Mouse (Mus musculus) small intestine, adult 2 months (tissue): ENCODE data around the gene Mapkbp1. TPM values are rescaled to one million over a fixed set of nuclear protein-coding genes. Genes with fewer than 3 reads are reported as not detected.

Experiments used
- H3K27ac ChIP-seq: fragments of 200-500 bp; 2 replicates; pipeline ENCODE4 v1.5.1; 2012; ENCODE audit warnings: low read depth, low read length, control low read depth, inconsistent platforms; ENCODE audit not compliant: insufficient read depth
- H3K27me3 ChIP-seq: fragments of 200-500 bp; 2 replicates; pipeline ENCODE4 v1.6.1; 2012; ENCODE audit warnings: mild to moderate bottlenecking, moderate library complexity, low read length, inconsistent platforms; ENCODE audit not compliant: control insufficient read depth, insufficient read depth
- H3K36me3 ChIP-seq: fragments of 200-500 bp; 2 replicates; pipeline ENCODE4 v1.6.1; 2012; ENCODE audit warnings: mild to moderate bottlenecking, low read length, control low read depth, inconsistent platforms; ENCODE audit not compliant: control insufficient read depth, insufficient read depth
- H3K4me1 ChIP-seq: fragments of 200-500 bp; 2 replicates; pipeline ENCODE4 v1.6.1; 2012; ENCODE audit warnings: low read length, inconsistent platforms, mixed read lengths; ENCODE audit not compliant: control insufficient read depth, insufficient read depth, insufficient read length
- H3K4me3 ChIP-seq: fragments of 200-500 bp; 2 replicates; pipeline ENCODE4 v1.5.1; 2012; ENCODE audit warnings: low read depth, mild to moderate bottlenecking, control low read depth, inconsistent platforms, low read length, moderate library complexity
- CTCF ChIP-seq: fragments of 200-500 bp; IDR thresholded peaks from 2 replicates; pipeline ENCODE4 v1.5.1; 2012; ENCODE audit warnings: low read depth, mild to moderate bottlenecking, control low read depth, inconsistent platforms, low read length, moderate library complexity, mixed read lengths; ENCODE audit not compliant: insufficient replicate concordance, insufficient read length; ENCODE audit errors: extremely low read depth
- POLR2A ChIP-seq: fragments of 200-500 bp; IDR thresholded peaks from 2 replicates; pipeline ENCODE4 v1.6.1; 2012; ENCODE audit warnings: low read depth, mild to moderate bottlenecking, control low read depth, inconsistent platforms, low read length, moderate library complexity
- WGBS: fragments of 180-500 bp; shearing (Covaris S2); methylation state at CpG from one replicate; pipeline ENCODE4 v1.1.7; 2018; 5-methylcytosine and 5-hydroxymethylcytosine counted together
- polyA plus RNA-seq: library from polyadenylated mRNA; depleted of rRNA; stranded (reverse); fragments of >200 nt; gene quantifications from 2 replicates; pipeline ENCODE4 v1.2.3, GENCODE M21; 2012

The Mapkbp1 gene
- polyA plus RNA-seq, 1 experiment = 15.9 TPM

DNA sequence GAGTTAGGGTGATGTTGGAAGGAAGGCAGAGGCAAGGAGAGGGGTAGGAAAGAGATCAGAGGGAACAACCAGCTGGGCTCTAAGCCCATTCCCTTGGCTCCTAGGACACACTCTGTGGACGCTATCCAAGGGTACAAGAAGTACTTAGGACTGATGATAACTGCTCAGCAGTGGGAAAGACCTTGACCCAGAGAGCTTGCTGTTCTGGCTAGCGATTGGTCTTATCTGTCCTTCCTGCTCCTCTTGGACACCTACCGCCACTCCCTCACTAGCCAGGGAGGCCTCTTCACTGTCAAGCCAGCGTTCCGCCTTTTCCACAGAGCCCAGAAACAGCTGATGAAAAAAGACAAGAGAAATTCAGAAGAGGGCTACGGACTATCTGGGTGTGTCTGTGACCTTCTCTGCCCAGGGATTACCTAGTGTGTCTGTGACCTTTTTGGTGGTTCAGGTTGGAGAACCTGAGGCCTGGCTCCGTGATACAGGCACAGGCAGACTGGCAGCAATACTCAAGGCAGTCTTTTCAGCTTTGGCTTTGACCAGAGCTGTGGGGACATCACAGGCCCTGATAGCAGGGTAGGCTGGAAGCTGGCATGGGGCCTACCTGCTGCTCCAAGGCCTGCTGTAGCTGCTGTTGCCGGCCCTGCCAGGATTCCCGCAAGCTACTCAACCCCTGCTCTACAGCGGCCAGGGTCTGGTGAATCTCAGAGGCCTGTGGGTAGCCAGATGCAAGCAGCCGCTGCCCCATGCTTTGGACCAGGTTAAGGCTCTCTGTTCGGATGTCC is 82.5 kb downstream of the Mapkbp1 start:
- WGBS = 73% methylated on average over 12 of the region's 12 CpGs
- no peak overlapping the region for H3K4me3 ChIP-seq
- no peaks in the 10 kb centered on the region for H3K4me1 ChIP-seq
- no peak for TF ChIP-seq CTCF
- H3K27me3 ChIP-seq = no peaks in the 10 kb centered on the region
- H3K27ac ChIP-seq = no peak overlapping the region
- no peaks in the 10 kb centered on the region for H3K36me3 ChIP-seq

DNA sequence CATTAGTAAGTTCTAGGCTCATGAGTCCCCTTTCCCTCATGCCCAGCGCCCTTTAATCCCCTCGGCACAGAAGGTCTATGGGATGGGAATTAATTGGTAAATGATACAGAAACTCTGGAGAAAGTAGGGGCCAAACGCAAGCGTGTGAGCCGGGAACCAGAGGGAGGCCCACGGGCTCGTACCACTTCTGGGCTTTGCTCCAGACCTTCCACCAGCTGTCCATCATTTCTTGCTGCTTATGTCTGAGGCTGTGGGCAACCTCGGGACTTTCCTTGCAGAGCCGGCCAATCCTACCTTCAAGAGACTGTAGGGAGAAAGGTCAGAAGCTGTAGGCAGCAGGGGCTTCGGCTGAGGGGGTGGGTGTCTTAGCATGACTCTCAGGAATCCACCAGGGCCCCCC is 83.4 kb downstream of the Mapkbp1 start:
- WGBS = 89% methylated on average over 10 of the region's 10 CpGs
- H3K36me3 ChIP-seq = no peaks in the 10 kb centered on the region
- H3K4me3 ChIP-seq = no peak overlapping the region
- no peaks in the 10 kb centered on the region for H3K4me1 ChIP-seq
- H3K27me3 ChIP-seq = no peaks in the 10 kb centered on the region
- H3K27ac ChIP-seq = no peak overlapping the region
- TF ChIP-seq POLR2A (no peak), CTCF (no peak)

DNA sequence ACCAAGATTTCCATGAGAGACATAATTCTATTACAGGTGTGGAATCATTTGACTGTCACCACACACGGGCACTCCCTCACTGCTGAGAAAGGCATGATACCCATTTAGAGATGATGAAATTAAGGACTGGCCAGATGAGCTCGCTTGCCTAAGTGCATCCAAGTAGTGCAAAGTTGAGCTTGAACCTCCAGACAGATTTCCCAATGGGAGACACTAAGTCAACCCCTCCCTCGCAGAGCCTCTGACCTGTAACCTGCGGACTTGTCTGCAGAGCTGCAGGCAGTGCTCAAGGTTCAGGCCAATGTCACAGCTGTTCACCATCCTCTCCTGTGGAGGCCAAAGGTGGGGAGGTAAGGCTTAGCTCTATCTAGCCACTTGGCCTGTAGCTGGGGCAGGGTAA is 86.3 kb downstream of the Mapkbp1 start:
- no peak overlapping the region for H3K27ac ChIP-seq
- H3K27me3 ChIP-seq = no peaks in the 10 kb centered on the region
- no peaks in the 10 kb centered on the region for H3K36me3 ChIP-seq
- TF ChIP-seq CTCF (no peak), POLR2A (no peak)
- H3K4me3 ChIP-seq = no peak overlapping the region
- 70% methylated on average over 4 of the region's 4 CpGs for WGBS
- H3K4me1 ChIP-seq = no peaks in the 10 kb centered on the region

DNA sequence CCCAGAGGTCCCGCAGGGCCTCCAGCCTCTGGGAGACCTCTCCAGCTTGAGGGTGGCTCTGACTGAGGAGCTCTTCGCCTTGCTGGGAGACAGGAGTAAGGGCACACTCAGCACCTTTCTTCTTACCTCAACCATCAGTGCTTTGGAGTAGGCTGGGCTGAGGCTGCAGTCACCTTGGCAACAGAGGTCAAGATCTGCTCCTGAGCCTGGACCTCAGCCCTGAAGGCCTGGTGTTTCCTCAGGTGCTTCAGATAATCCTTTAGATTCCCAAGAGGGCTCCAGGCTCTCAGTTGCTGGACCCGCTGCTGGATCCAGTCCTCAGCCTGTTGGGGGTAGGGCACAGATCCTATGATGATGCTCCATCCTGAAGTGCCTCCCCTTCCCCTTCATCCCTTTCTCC is 87.0 kb downstream of the Mapkbp1 start:
- TF ChIP-seq CTCF (no peak), POLR2A (no peak)
- H3K4me3 ChIP-seq = no peak overlapping the region
- H3K36me3 ChIP-seq = no peaks in the 10 kb centered on the region
- WGBS = 87% methylated on average over 3 of the region's 3 CpGs
- H3K4me1 ChIP-seq = no peaks in the 10 kb centered on the region
- no peak overlapping the region for H3K27ac ChIP-seq
- H3K27me3 ChIP-seq = no peaks in the 10 kb centered on the region

DNA sequence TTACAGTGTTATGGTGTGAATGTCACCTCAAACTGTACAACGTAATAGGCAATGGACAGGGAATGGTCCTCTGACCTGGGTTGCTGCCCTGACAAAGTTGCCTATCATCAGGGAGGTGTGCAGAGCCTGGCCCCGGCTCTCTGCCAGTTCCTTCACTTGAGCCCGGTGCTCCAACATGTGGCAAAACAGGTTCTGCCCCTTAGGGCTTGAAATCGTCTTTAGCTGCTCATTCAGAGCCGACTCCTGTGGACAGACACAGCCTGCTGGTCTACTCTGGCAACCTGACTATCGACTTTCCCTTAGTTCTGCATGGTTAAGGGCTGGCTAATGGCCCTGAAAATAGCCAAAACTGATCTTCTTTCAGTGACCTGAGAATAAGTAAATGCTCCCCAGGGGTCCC is 87.7 kb downstream of the Mapkbp1 start:
- Histone ChIP-seq H3K36me3 (no peaks in the 10 kb centered on the region), H3K27ac (no peak overlapping the region), H3K4me1 (no peaks in the 10 kb centered on the region), H3K4me3 (no peak overlapping the region), H3K27me3 (no peaks in the 10 kb centered on the region)
- WGBS = 23% methylated on average over 6 of the region's 6 CpGs
- TF ChIP-seq CTCF = no peak
- TF ChIP-seq POLR2A = no peak

DNA sequence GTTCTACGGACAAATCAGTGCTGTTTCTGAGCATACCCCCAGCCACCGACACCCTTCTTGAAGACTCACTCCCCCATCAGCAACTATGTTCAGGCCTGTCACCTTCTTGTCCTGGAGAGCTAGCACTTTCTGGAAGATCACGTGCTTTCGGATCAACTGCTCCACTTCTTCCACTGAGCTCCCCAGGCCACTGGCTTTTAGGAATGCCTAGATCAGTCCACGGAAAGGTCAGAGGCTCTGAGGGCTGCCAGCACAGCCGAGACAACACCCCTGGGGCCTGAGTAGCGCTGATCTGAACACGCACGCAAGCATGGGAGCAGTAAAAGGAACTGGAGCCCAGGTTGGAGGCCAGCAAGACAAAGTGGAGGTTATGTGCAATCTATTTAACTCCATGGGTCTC is 88.2 kb downstream of the Mapkbp1 start:
- TF ChIP-seq POLR2A = no peak
- TF ChIP-seq CTCF = no peak
- no peaks in the 10 kb centered on the region for H3K27me3 ChIP-seq
- H3K4me1 ChIP-seq = no peaks in the 10 kb centered on the region
- WGBS = 84% methylated on average over 9 of the region's 9 CpGs
- no peaks in the 10 kb centered on the region for H3K36me3 ChIP-seq
- no peak overlapping the region for H3K27ac ChIP-seq
- H3K4me3 ChIP-seq = no peak overlapping the region

DNA sequence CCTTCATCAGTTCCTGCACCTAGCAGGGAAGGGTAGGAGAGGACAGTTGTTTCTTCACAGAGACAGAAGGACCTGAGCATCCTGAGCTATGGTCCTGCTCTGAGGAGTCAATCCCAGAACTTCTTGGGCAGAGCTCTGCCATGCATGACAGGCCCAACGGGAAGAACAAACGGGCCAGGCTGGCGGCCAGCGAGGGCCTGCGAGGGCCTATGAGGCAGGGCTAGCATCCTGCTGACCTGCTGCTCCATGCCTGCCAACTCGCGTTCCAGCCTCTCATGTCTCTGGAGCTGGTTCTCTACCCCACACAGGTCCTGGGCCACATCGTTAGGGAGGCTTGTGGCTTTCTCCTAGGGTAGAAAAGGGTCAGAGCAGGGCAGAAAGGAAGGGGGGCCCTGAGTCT is 89.7 kb downstream of the Mapkbp1 start:
- Histone ChIP-seq H3K27me3 (no peaks in the 10 kb centered on the region), H3K36me3 (no peaks in the 10 kb centered on the region), H3K4me3 (no peak overlapping the region), H3K4me1 (no peaks in the 10 kb centered on the region), H3K27ac (no peak overlapping the region)
- TF ChIP-seq POLR2A = no peak; the same call in 1 of the 2 replicates
- no peak for TF ChIP-seq CTCF
- WGBS = 88% methylated on average over 8 of the region's 8 CpGs

DNA sequence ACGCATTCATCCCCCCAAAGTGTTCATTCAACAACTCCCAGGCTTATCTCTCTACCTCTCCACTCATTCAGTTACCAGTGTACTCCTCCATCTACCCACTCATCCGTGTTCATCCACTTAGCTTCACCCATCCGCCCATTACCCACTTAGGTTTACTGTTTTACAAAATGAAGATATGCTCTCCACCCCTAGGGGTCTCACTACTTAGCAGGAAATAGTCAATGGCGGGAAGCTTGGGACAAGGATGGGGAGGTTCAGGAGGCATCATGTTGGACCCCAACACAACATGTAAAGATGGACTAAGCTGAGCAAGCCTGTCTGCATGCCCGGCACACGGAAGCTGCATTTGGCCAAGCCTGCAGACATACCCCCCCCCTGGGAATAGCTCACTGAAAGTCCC is 92.1 kb downstream of the Mapkbp1 start:
- Histone ChIP-seq H3K4me1 (no peaks in the 10 kb centered on the region; the same call in 1 of the 2 replicates), H3K4me3 (no peak overlapping the region), H3K27ac (no peak overlapping the region), H3K27me3 (no peaks in the 10 kb centered on the region), H3K36me3 (no peaks in the 10 kb centered on the region)
- TF ChIP-seq POLR2A (no peak), CTCF (no peak)
- 71% methylated on average over 6 of the region's 6 CpGs for WGBS
